In the genomic region with DNA sequence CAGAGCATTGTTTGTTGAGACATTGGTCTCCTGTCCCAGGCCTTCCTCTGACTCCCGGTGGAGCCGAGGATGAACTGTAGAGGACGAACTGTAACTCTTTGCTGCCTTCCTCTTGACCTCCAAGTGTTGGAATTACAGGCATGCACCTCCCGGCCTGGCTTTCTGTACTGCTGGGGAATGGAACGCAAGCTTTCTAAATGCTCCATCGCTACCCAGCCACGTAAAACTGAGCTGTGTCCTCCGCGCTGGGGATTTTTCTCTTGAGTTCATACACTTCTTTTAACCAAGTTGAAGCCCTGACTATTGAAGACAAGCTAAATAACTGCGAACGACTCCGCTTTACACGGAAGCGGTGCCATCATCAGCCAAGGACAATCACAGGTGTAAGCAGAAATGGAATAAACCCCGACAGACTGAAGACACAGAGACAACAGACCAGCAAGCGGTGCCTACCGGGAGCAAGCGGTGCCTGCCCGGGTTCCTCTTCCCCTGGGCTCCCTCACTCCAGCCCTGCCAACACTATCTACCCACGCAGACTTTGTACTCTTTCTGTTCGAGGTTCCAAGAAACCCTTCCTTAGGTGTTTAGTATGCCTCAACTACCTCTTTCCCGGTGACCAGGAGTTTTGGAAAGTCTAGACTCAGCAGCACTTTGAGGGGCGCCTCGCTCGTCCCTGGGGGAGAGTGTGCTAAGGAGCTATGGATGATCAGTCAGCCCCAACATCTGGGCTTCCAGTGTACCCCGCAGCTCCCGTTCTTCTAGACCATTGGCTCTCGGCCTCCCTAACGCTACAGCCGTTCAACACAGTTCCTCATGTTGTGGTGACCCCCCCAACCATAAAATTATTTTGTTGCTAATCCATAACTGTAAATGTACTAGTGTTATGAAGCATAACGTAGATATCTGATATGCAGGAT, we compare ENCODE assay signal across 8 mouse cellular contexts. TPM values are rescaled to one million over a fixed set of nuclear protein-coding genes. Genes with fewer than 3 reads are reported as not detected.
DNase-seq lines count a peak whose midpoint lies in the region; ATAC-seq lines count a peak whose summit lies in the region.

No protein-coding gene starts in this region.

- H3K27me3 ChIP-seq in limb, embryonic 12.5 days = peaks cover 40% of the 10 kb centered on the region
- H3K27me3 ChIP-seq in midbrain, embryonic 11.5 days (ENCODE audit: control insufficient read depth, insufficient read depth, low read length) = peaks cover 19% of the 10 kb centered on the region

- peaks cover 3% of the 10 kb centered on the region; the same call in 1 of the 2 replicates for H3K9me3 ChIP-seq in limb, embryonic 12.5 days
- no peaks in the 10 kb centered on the region for H3K9me3 ChIP-seq in midbrain, embryonic 11.5 days (ENCODE audit: control insufficient read depth, low read length)

- peaks cover 31% of the 10 kb centered on the region for H3K4me1 ChIP-seq in limb, embryonic 12.5 days (replicated peaks)
- peaks cover 14% of the 10 kb centered on the region for H3K4me1 ChIP-seq in midbrain, embryonic 11.5 days (ENCODE audit: control insufficient read depth, insufficient read depth, low read length)

- H3K9ac ChIP-seq in limb, embryonic 12.5 days (replicated peaks) = 0 out of 2 replicates have a peak overlapping the region, but pooled peaks have one; percentile 27
- no peak overlapping the region for H3K9ac ChIP-seq in midbrain, embryonic 11.5 days (ENCODE audit: low read length)

- ATAC-seq in frontal cortex, adult (ENCODE audit: low TSS enrichment) = peak; percentile 77
- ATAC-seq in hematopoietic stem cell, adult 5-6 weeks (replicated peaks in 1 of 2; ENCODE audit: insufficient read depth in 1 of 2, low FRiP score in 2 of 2, low TSS enrichment in 1 of 2, low read depth in 1 of 2, poor library complexity in 2 of 2, severe bottlenecking in 2 of 2) = peak; percentile 50 to 57
- no peak for ATAC-seq in limb, embryonic 12.5 days (ENCODE audit: insufficient number of reproducible peaks, insufficient read depth, low FRiP score, low TSS enrichment, low read depth)
- peak; percentile 66 for ATAC-seq in midbrain, embryonic 11.5 days (ENCODE audit: low FRiP score)

- H3K4me3 ChIP-seq in limb, embryonic 12.5 days (replicated peaks) = peak overlapping the region; percentile 6
- peak overlapping the region; percentile 13; the same call in 1 of the 2 replicates for H3K4me3 ChIP-seq in midbrain, embryonic 11.5 days (ENCODE audit: low read depth, low read length)

- H3K4me2 ChIP-seq in limb, embryonic 12.5 days = peak overlapping the region; percentile 42
- H3K4me2 ChIP-seq in midbrain, embryonic 11.5 days = peak overlapping the region; percentile 41

- WGBS in limb, embryonic 12.5 days = 18% methylated on average over 31 of the region's 31 CpGs
- WGBS in midbrain, embryonic 11.5 days = 15% methylated on average over 31 of the region's 31 CpGs

- DNase-seq in frontal cortex, postnatal 36 days (ENCODE audit: low spot score in 2 of 2) = no peak
- peak; percentile 94 for DNase-seq in midbrain, embryonic 11.5 days (ENCODE audit: low spot score, missing footprints)
- no peak for DNase-seq in urinary bladder, postnatal 14 days (ENCODE audit: low spot score)
- DNase-seq in urinary bladder, postnatal 10 days (ENCODE audit: low spot score) = no peak
- DNase-seq in gastrocnemius, postnatal 25 days = no peak

- no peak overlapping the region; the same call in 1 of the 2 replicates for H3K27ac ChIP-seq in limb, embryonic 12.5 days
- no peak overlapping the region for H3K27ac ChIP-seq in midbrain, embryonic 11.5 days (ENCODE audit: low read depth, low read length)

- no peaks in the 10 kb centered on the region for H3K36me3 ChIP-seq in limb, embryonic 12.5 days
- H3K36me3 ChIP-seq in midbrain, embryonic 11.5 days (ENCODE audit: control insufficient read depth, insufficient read depth, low read length) = no peaks in the 10 kb centered on the region

RNA-seq across cellular contexts. Expression of gene Syde2, which starts 24.3 kb away (rescaled TPM):
- total RNA-seq in hematopoietic stem cell, adult 5-6 weeks (2017) = 14.0 and 22.6 TPM in 2 replicates
- 2.5 and 3.3 TPM in 2 replicates for polyA plus RNA-seq in limb, embryonic 12.5 days (2016; fragmentation: Nextera tagmentation; extraction: Ambion mirVana)
- polyA plus RNA-seq in midbrain, embryonic 11.5 days (2014; fragmentation: Nextera tagmentation; extraction: Ambion mirVana) = 0.93 and 1.1 TPM in 2 replicates
- 1 to 10 TPM in 1 of 2 experiments, under 1 TPM in 1; 0.92 to 1.2 TPM for total RNA-seq in gastrocnemius, postnatal 25 days (2021)

RNA-seq across cellular contexts. Expression of gene 2410004B18Rik, which starts 25.5 kb away (rescaled TPM):
- total RNA-seq in hematopoietic stem cell, adult 5-6 weeks (2017) = 16.6 and 39.2 TPM in 2 replicates
- polyA plus RNA-seq in limb, embryonic 12.5 days (2016; fragmentation: Nextera tagmentation; extraction: Ambion mirVana) = 47.4 and 55.2 TPM in 2 replicates
- polyA plus RNA-seq in midbrain, embryonic 11.5 days (2014; fragmentation: Nextera tagmentation; extraction: Ambion mirVana) = 63.3 and 69.3 TPM in 2 replicates
- total RNA-seq in gastrocnemius, postnatal 25 days (2021) = 10 to 100 TPM; 14.3 to 17.9 TPM

RNA-seq across cellular contexts. Expression of gene Bcl10, which starts 40.8 kb away (rescaled TPM):
- total RNA-seq in hematopoietic stem cell, adult 5-6 weeks (2017) = 56.9 and 62.3 TPM in 2 replicates
- 50.8 and 54.6 TPM in 2 replicates for polyA plus RNA-seq in limb, embryonic 12.5 days (2016; fragmentation: Nextera tagmentation; extraction: Ambion mirVana)
- 57.4 and 59.2 TPM in 2 replicates for polyA plus RNA-seq in midbrain, embryonic 11.5 days (2014; fragmentation: Nextera tagmentation; extraction: Ambion mirVana)
- total RNA-seq in gastrocnemius, postnatal 25 days (2021) = 1 to 10 TPM; 9.1 to 9.2 TPM
